Mouse (Mus musculus) stomach, postnatal 0 days (tissue): ENCODE measurements around the gene Tmem236.

Source experiments
- CTCF ChIP-seq: IDR thresholded peaks from 2 replicates; pipeline ENCODE4 v1.5.1; 2016; ENCODE audit warnings: antibody characterized with exemption, low read depth, mild to moderate bottlenecking, moderate library complexity
- EP300 ChIP-seq: optimal IDR thresholded peaks from 2 replicates; pipeline ENCODE3; 2016; ENCODE audit warnings: antibody characterized with exemption

- TF ChIP-seq EP300: no peak
- TF ChIP-seq CTCF: no peak
Observed at GRCm38 (mm10) chr2:14184375-14184774, 10.1 kb downstream of the Tmem236 start.
